Mouse (Mus musculus) midbrain, embryonic 16.5 days (tissue): Measurements from ENCODE around the gene Cog6. TPM values are rescaled to one million over a fixed set of nuclear protein-coding genes. Genes with fewer than 3 reads are reported as not detected.

Source experiments
- ATAC-seq: fragments of 200-750 bp; cut with Nextera tagmentation; 2 replicates; pipeline ENCODE4 v1.8.0; 2017; ENCODE audit warnings: moderate TSS enrichment
- H3K27ac ChIP-seq: fragments of 300-500 bp; sonication (generic); 2 replicates; pipeline ENCODE4 v1.5.1; 2014; ENCODE audit warnings: mild to moderate bottlenecking, low read length, mixed read lengths
- H3K27me3 ChIP-seq: fragments of 300-500 bp; sonication (generic); 2 replicates; pipeline ENCODE4 v1.6.1; 2014; ENCODE audit warnings: low read depth, low read length, mixed read lengths; ENCODE audit not compliant: control insufficient read depth, insufficient read depth
- H3K36me3 ChIP-seq: fragments of 300-500 bp; sonication (generic); 2 replicates; pipeline ENCODE4 v1.6.1; 2014; ENCODE audit warnings: mild to moderate bottlenecking, low read length, moderate library complexity, mixed read lengths; ENCODE audit not compliant: control insufficient read depth, insufficient read depth
- H3K4me1 ChIP-seq: fragments of 300-500 bp; sonication (generic); 2 replicates; pipeline ENCODE4 v1.6.1; 2014; ENCODE audit warnings: mild to moderate bottlenecking, low read length, mixed read lengths; ENCODE audit not compliant: control insufficient read depth, insufficient read depth
- H3K4me2 ChIP-seq: fragments of 300-500 bp; sonication (generic); 2 replicates; pipeline ENCODE4 v1.6.1; 2014; ENCODE audit warnings: mild to moderate bottlenecking, low read length, mixed read lengths
- H3K4me3 ChIP-seq: fragments of 300-500 bp; sonication (generic); 2 replicates; pipeline ENCODE4 v1.5.1; 2014; ENCODE audit warnings: low read depth, mild to moderate bottlenecking, low read length, moderate library complexity, mixed read lengths
- H3K9ac ChIP-seq: fragments of 300-500 bp; sonication (generic); 2 replicates; pipeline ENCODE4 v1.6.1; 2014; ENCODE audit warnings: low read depth, low read length, mixed read lengths
- H3K9me3 ChIP-seq: fragments of 300-500 bp; sonication (generic); replicated peaks from 2 replicates; pipeline ENCODE4 v1.6.1; 2014; ENCODE audit warnings: mild to moderate bottlenecking, low read length, mixed read lengths; ENCODE audit not compliant: control insufficient read depth, poor library complexity, severe bottlenecking
- WGBS: fragments of 180-500 bp; shearing (Covaris S2); extraction: QIAGEN DNeasy Blood & Tissue Kit; methylation state at CpG from one replicate; pipeline ENCODE4 v1.1.7; 2014; 5-methylcytosine and 5-hydroxymethylcytosine counted together
- polyA plus RNA-seq: library from polyadenylated mRNA; unstranded; fragments of >200 nt; fragmentation: Nextera tagmentation; extraction: Ambion mirVana; gene quantifications from 2 replicates; pipeline ENCODE4 v1.2.1, GENCODE M21; 2015

Gene Cog6
- polyA plus RNA-seq, 1 experiment from 2014 or later = 60.0 TPM

GRCm38 (mm10) chr3:53004406-53005114 lies 12.5 kb downstream of the Cog6 start:
- H3K4me2 ChIP-seq = no peak overlapping the region
- H3K27ac ChIP-seq = no peak overlapping the region
- H3K9ac ChIP-seq = no peak overlapping the region
- peak; percentile 64 for ATAC-seq
- no peaks in the 10 kb centered on the region for H3K27me3 ChIP-seq
- H3K4me1 ChIP-seq = no peaks in the 10 kb centered on the region
- no peaks in the 10 kb centered on the region for H3K9me3 ChIP-seq
- H3K4me3 ChIP-seq = no peak overlapping the region
- 81% methylated on average over 2 of the region's 2 CpGs for WGBS
- peaks cover 37% of the 10 kb centered on the region for H3K36me3 ChIP-seq

GRCm38 (mm10) chr3:53002076-53002475 lies 15.0 kb downstream of the Cog6 start:
- Histone ChIP-seq H3K4me1 (no peaks in the 10 kb centered on the region), H3K27ac (no peak overlapping the region), H3K4me2 (no peak overlapping the region), H3K36me3 (peaks cover 31% of the 10 kb centered on the region), H3K9ac (no peak overlapping the region), H3K4me3 (no peak overlapping the region), H3K27me3 (no peaks in the 10 kb centered on the region), H3K9me3 (no peaks in the 10 kb centered on the region)
- ATAC-seq = no peak
- WGBS = 81% methylated on average over 6 of the region's 6 CpGs

- H3K4me3 ChIP-seq = no peak overlapping the region
- H3K9me3 ChIP-seq = no peaks in the 10 kb centered on the region
- H3K27me3 ChIP-seq = no peaks in the 10 kb centered on the region
- H3K36me3 ChIP-seq = peaks cover 30% of the 10 kb centered on the region
- no peak overlapping the region for H3K4me2 ChIP-seq
- H3K9ac ChIP-seq = no peak overlapping the region
- H3K27ac ChIP-seq = no peak overlapping the region
- ATAC-seq = no peak
- WGBS = 84% methylated on average over 3 of the region's 3 CpGs
- no peaks in the 10 kb centered on the region for H3K4me1 ChIP-seq
Measured at GRCm38 (mm10) chr3:52999996-53000395, 17.0 kb downstream of the Cog6 start.

DNA sequence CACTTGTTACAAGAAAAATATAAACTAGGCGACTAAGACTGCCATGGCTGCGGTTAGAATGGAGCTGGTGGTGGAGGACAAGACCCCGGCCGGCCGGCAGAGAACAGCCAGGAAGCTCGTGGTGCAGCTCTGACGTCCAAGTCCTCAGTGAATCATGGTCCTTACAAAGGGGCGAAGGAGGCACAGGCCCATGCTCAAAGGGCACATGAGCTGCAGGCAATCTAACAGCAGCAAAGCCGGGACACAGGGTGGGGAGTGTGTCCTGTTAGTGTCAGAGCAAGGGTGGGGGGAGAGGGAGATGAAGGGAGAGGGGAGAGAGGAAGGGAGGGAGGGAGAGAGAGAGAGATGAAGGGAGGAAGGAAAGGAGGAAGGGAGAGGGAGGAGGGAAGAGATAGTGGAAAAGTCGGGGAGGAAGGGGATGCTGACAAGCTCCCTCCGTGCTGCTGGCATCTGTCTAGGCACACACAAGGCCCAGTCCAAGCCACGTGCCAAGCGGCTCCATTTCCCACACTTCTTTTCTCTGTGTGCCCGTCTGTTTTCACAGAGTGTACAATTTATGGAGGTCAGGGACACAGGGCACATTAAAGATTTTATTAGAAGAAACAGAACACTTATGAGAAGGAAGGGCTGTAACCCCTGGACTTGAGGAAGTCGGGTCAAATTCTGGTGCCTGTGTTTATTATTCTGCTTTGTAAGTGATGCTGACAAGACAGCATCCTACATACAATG lies 17.9 kb downstream of the Cog6 start:
- Histone ChIP-seq H3K27me3 (no peaks in the 10 kb centered on the region), H3K9ac (no peak overlapping the region), H3K27ac (no peak overlapping the region), H3K4me1 (no peaks in the 10 kb centered on the region), H3K36me3 (peaks cover 30% of the 10 kb centered on the region), H3K4me3 (no peak overlapping the region), H3K9me3 (no peaks in the 10 kb centered on the region), H3K4me2 (no peak overlapping the region)
- 85% methylated on average over 15 of the region's 15 CpGs for WGBS
- ATAC-seq = no peak

GRCm38 (mm10) chr3:52997381-52997780 lies 19.7 kb downstream of the Cog6 start:
- Histone ChIP-seq H3K4me3 (no peak overlapping the region), H3K27ac (no peak overlapping the region), H3K4me1 (no peaks in the 10 kb centered on the region), H3K9me3 (no peaks in the 10 kb centered on the region), H3K4me2 (no peak overlapping the region), H3K36me3 (peaks cover 38% of the 10 kb centered on the region), H3K27me3 (no peaks in the 10 kb centered on the region), H3K9ac (no peak overlapping the region)
- 81% methylated on average over 1 of the region's 1 CpGs for WGBS
- no peak for ATAC-seq

DNA sequence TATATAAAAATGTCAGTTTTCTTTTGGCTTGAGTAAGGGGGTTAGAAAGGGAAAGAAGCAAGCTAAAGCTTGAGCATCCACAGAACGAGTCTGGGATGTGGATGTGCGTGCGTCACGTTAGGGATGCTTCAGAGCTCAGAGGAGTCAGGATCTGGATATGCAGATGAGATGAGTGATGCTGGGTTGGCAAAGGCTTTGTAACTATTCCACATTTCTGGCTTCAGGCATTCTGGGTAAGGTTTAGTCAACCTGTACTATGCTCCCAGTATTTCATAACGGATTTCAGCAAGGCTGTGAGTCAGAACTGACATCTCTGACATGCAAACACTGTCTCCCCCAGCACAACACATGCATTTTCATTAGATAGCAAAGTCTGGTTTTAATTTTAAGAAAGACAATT lies 20.4 kb downstream of the Cog6 start:
- no peak for ATAC-seq
- WGBS = 88% methylated on average over 5 of the region's 5 CpGs
- Histone ChIP-seq H3K4me3 (no peak overlapping the region), H3K4me2 (no peak overlapping the region), H3K27ac (no peak overlapping the region), H3K9me3 (no peaks in the 10 kb centered on the region), H3K27me3 (no peaks in the 10 kb centered on the region), H3K9ac (no peak overlapping the region), H3K4me1 (no peaks in the 10 kb centered on the region), H3K36me3 (peaks cover 38% of the 10 kb centered on the region)

DNA sequence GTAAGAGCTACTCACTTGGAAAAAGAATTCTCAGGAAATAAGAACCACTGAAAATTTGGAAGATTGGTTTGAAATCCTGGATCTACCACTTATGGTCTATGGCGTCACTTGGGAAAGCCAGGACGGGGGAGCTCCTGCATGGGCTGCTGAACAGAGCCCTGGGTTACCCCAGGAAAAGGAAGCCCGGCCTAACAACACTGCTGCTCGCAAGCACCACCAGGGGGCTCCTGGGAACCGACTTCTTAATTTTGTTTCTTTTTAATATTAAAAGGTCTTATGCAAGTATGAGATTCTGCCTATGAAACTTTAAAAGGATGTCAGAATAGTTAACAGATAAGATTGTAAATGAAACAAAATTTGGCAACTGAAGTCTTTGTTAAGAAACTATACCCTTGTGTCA lies 22.4 kb downstream of the Cog6 start:
- ATAC-seq = no peak
- H3K27me3 ChIP-seq = no peaks in the 10 kb centered on the region
- H3K36me3 ChIP-seq = peaks cover 30% of the 10 kb centered on the region
- H3K27ac ChIP-seq = no peak overlapping the region
- no peak overlapping the region for H3K4me3 ChIP-seq
- H3K4me1 ChIP-seq = no peaks in the 10 kb centered on the region
- no peak overlapping the region for H3K4me2 ChIP-seq
- 71% methylated on average over 5 of the region's 5 CpGs for WGBS
- H3K9ac ChIP-seq = no peak overlapping the region
- no peaks in the 10 kb centered on the region for H3K9me3 ChIP-seq

DNA sequence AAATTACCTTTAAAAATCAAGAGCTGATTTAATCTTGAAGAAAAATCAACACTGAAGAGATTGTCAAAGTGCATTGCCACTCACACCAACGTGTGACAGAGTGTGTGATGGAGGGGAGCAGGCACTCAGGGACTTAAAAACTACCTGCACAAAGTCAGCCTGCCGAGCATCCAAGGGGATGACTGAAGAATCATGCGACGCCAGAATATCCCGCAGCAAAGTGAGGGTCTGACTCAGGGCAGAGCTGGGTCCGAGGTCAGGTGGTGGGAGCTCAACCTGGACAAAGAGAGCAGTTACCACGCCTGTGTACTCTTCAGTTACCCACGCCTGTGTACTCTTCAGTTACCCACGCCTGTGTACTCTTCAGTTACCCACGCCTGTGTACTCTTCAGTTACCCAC lies 23.7 kb downstream of the Cog6 start:
- no peaks in the 10 kb centered on the region for H3K9me3 ChIP-seq
- peaks cover 33% of the 10 kb centered on the region for H3K36me3 ChIP-seq
- H3K27ac ChIP-seq = no peak overlapping the region
- H3K9ac ChIP-seq = no peak overlapping the region
- no peak for ATAC-seq
- no peak overlapping the region for H3K4me2 ChIP-seq
- no peak overlapping the region for H3K4me3 ChIP-seq
- H3K27me3 ChIP-seq = no peaks in the 10 kb centered on the region
- H3K4me1 ChIP-seq = no peaks in the 10 kb centered on the region
- WGBS = 92% methylated on average over 9 of the region's 10 CpGs

- Histone ChIP-seq H3K4me2 (no peak overlapping the region), H3K9ac (no peak overlapping the region), H3K27ac (no peak overlapping the region), H3K27me3 (no peaks in the 10 kb centered on the region), H3K4me3 (no peak overlapping the region), H3K9me3 (no peaks in the 10 kb centered on the region), H3K36me3 (peaks cover 38% of the 10 kb centered on the region), H3K4me1 (no peaks in the 10 kb centered on the region)
- 72% methylated on average over 18 of the region's 18 CpGs for WGBS
- no peak for ATAC-seq
Measured at GRCm38 (mm10) chr3:52990041-52990737, 26.8 kb downstream of the Cog6 start.
